ENCODE assay signal across 9 mouse cellular contexts in the genomic region with DNA sequence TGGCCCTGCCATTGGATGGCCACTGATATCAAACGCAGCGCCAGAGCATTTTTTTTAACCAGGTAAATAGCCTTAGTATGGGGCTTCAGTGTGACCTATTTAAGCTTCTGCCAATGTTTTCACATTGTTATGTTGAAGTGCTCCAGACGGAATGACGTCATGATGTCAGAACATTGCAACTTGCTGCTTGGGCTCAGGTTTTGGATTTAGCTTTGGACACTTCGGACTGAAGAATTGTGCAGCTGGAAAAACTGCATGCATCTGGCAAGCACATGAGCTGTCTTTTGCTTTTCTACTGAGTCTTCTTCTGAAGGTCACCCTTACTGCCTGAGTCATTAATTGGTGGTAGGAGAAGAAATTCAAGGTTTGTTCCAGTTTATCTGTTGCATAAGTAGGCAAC. TPM values are rescaled to one million over a fixed set of nuclear protein-coding genes. Genes with fewer than 3 reads are reported as not detected.
A peak's percentile ranks its signal among the peaks of the same experiment; 100 is the strongest.
DNase-seq lines count a peak whose midpoint lies in the region; ATAC-seq and TF ChIP-seq lines count a peak whose summit lies in the region.
"Had no signal": no experiment of that assay in that cellular context is flagged by ENCODE, and none has a peak within 500 bp of the region (broad histone marks: within the 10 kb centered on the region; RNA-seq: fewer than 3 reads in every experiment).

No protein-coding gene starts in this region.

- H3K27ac ChIP-seq in embryonic facial prominence, embryonic 13.5 days, result no peak overlapping the region
- no peak overlapping the region for H3K27ac ChIP-seq in limb, embryonic 14.5 days (replicated peaks; ENCODE audit: low read depth, low read length)

- H3K4me1 ChIP-seq in embryonic facial prominence, embryonic 13.5 days, result peaks cover 33% of the 10 kb centered on the region
- H3K4me1 ChIP-seq in limb, embryonic 14.5 days (ENCODE audit: control insufficient read depth, insufficient read depth, low read length), result peaks cover 30% of the 10 kb centered on the region

- H3K4me2 ChIP-seq in embryonic facial prominence, embryonic 13.5 days, result peak overlapping the region; percentile 39
- peak overlapping the region; percentile 25; the same call in 1 of the 2 replicates for H3K4me2 ChIP-seq in limb, embryonic 14.5 days (replicated peaks; ENCODE audit: low read depth, low read length, severe bottlenecking)

- no peak overlapping the region for H3K9ac ChIP-seq in embryonic facial prominence, embryonic 13.5 days
- no peak overlapping the region for H3K9ac ChIP-seq in limb, embryonic 14.5 days (ENCODE audit: low read depth, low read length, severe bottlenecking)

- WGBS in embryonic facial prominence, embryonic 13.5 days, result 90% methylated on average over 5 of the region's 5 CpGs
- 79% methylated on average over 5 of the region's 5 CpGs for WGBS in limb, embryonic 14.5 days

- no peaks in the 10 kb centered on the region for H3K9me3 ChIP-seq in embryonic facial prominence, embryonic 13.5 days
- H3K9me3 ChIP-seq in limb, embryonic 14.5 days (ENCODE audit: control insufficient read depth, low read length), result no peaks in the 10 kb centered on the region

- H3K36me3 ChIP-seq in embryonic facial prominence, embryonic 13.5 days, result peaks cover 39% of the 10 kb centered on the region
- H3K36me3 ChIP-seq in limb, embryonic 14.5 days (ENCODE audit: control insufficient read depth, insufficient read depth, low read length), result peaks cover 7% of the 10 kb centered on the region

- no peak for ATAC-seq in embryonic facial prominence, embryonic 13.5 days (ENCODE audit: insufficient number of reproducible peaks, insufficient read depth, low FRiP score, low TSS enrichment, low read depth)
- ATAC-seq in limb, embryonic 14.5 days (ENCODE audit: low FRiP score, low read depth), result no peak

- no peak overlapping the region for H3K4me3 ChIP-seq in embryonic facial prominence, embryonic 13.5 days
- no peak overlapping the region for H3K4me3 ChIP-seq in limb, embryonic 14.5 days (replicated peaks; ENCODE audit: low read length)

- peak; percentile 48 for DNase-seq in heart, adult 8-10 months (ENCODE audit: low spot score)
- no peak for DNase-seq in heart, postnatal 4 days
- peak; percentile 15 for DNase-seq in NIH3T3 (ENCODE audit: low read depth)
- DNase-seq in limb, embryonic 14.5 days (ENCODE audit: low spot score), result no peak
- DNase-seq in urinary bladder, postnatal 14 days (ENCODE audit: low spot score), result no peak
- DNase-seq in thymus, postnatal 14 days, result no peak
- no peak for DNase-seq in layer of hippocampus, adult 18-20 months (ENCODE audit: low spot score in 2 of 2)
- DNase-seq: layer of hippocampus, postnatal 36 days had no signal

- no peaks in the 10 kb centered on the region for H3K27me3 ChIP-seq in embryonic facial prominence, embryonic 13.5 days
- no peaks in the 10 kb centered on the region for H3K27me3 ChIP-seq in limb, embryonic 14.5 days (ENCODE audit: control insufficient read depth, insufficient read depth, low read length)

- no peak for TF ChIP-seq POLR2A in limb, embryonic 14.5 days (IDR thresholded peaks at IDR 0.05; ENCODE audit: borderline replicate concordance, extremely low read depth, insufficient read depth, insufficient read length)

RNA-seq across cellular contexts. Expression of gene Cblb, which starts 3.3 kb away (rescaled TPM):
- 10 to 100 TPM; 11.4 to 14.4 (median 12.7) TPM for total RNA-seq in heart, adult 8-10 months (2022)
- 10 to 100 TPM; 15.4 to 17.2 TPM for total RNA-seq in heart, postnatal 4 days (2021)
- 16.4 and 18.1 TPM in 2 replicates for polyA plus RNA-seq in embryonic facial prominence, embryonic 13.5 days (2015; fragmentation: Nextera tagmentation; extraction: Ambion mirVana)
- 23.7 and 28.4 TPM in 2 replicates for polyA plus RNA-seq in limb, embryonic 14.5 days (2012; rRNA removed)
- 16.9 and 17.5 TPM in 2 replicates for polyA plus RNA-seq in limb, embryonic 14.5 days (2014; fragmentation: Nextera tagmentation; extraction: Ambion mirVana)
- 10 to 100 TPM; 35.2 to 35.3 TPM for total RNA-seq in layer of hippocampus, adult 18-20 months (2021)

Comparison
In these comparisons a context has a peak if more than half of its experiments do, and no peak if none do; other contexts are left out.
1. DNase-seq: peak in heart, adult 8-10 months (single experiment) and NIH3T3 (single experiment); none in heart, postnatal 4 days (single experiment), limb, embryonic 14.5 days (single experiment), urinary bladder, postnatal 14 days (single experiment), thymus, postnatal 14 days (single experiment) and layer of hippocampus, adult 18-20 months (0 of 2).